Mouse (Mus musculus): Measurements from ENCODE around the gene Itga2b. TPM values are rescaled to one million over a fixed set of nuclear protein-coding genes. Genes with fewer than 3 reads are reported as not detected.

The Itga2b gene
- total RNA-seq, 2 experiments from 2014 or later = 3.0 to 4.6 TPM

- DNase-seq = peak; percentile 50 to 57
Measured at GRCm38 (mm10) chr11:102436471-102436790, 33.5 kb downstream of the Itga2b start.

- DNase-seq = peak; percentile 43 to 69
Measured at GRCm38 (mm10) chr11:102435754-102436470, 34.0 kb downstream of the Itga2b start.

DNA sequence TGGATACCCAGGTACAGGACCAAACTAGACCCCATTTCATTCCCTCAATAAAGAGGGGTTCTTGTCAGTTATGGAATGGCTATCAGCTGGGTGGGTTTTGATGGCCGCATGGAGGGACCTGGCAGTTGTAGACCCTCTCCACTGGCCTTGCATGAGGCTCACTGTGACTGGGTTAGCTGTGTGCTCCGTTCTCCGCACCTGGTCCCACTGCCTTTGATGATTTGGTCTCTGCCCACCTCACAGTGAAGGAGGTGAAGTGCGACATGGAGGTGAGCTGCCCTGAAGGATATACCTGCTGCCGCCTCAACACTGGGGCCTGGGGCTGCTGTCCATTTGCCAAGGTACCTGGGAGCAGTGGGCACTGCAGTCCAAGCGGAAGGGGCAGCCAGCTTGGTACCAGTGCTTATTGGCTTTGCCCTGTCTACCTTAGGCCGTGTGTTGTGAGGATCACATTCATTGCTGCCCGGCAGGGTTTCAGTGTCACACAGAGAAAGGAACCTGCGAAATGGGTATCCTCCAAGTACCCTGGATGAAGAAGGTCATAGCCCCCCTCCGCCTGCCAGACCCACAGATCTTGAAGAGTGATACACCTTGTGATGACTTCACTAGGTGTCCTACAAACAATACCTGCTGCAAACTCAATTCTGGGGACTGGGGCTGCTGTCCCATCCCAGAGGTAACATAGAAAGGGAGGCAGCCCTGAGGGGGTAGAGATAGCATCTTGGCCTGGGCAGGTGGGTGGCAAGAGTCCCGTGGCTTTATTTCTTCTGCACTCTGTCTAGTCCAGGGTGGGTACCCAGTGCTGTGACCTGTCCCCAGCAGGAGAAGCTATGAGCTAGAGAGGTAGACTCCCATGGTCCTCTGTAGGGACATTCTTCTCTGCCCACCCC lies 34.9 kb downstream of the Itga2b start:
- DNase-seq = no peak

- DNase-seq = peak; percentile 88 to 92
Measured at GRCm38 (mm10) chr11:102434406-102434805, 35.5 kb downstream of the Itga2b start.

GRCm38 (mm10) chr11:102433866-102434265 lies 36.1 kb downstream of the Itga2b start:
- DNase-seq = no peak

GRCm38 (mm10) chr11:102432896-102433295 lies 37.0 kb downstream of the Itga2b start:
- DNase-seq = peak; percentile 89

DNA sequence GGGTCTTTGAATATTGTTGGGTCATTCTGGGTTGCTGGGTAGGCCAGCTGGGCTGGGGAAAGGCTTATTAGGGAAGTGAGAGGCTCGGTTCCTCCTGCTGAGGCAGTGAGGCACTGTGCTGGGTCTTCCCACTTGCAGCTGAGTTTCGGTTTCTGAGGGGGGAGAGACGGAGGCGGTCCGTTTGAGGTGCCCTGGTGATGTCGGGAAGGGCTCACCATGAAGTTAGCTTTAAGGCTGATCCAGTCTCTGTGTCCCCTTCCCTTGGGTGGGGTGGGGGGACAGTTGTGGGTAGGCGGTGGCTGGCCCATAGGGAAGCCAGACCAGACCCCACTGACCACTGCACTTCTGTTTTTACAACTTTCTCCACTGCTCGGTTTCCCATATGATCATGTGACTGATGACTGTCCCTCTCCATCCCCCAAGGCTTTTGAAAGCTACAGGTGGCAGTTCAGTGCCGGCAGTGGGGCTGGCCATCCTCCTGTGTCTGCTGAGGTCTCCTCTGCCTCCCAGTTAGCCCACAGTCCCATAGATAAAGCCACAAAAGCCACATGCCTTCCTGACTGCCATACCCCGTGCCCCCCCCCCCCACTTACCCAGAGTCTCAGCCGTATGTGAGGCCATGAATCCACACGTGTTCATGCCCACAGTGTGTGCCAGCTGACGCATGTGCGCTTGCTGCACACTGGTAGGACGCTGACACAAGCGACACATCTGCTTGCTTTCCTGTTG lies 37.6 kb downstream of the Itga2b start:
- DNase-seq = no peak

- no peak for DNase-seq
Measured at GRCm38 (mm10) chr11:102431728-102432114, 38.2 kb downstream of the Itga2b start.

GRCm38 (mm10) chr11:102431018-102431645 lies 38.8 kb downstream of the Itga2b start:
- DNase-seq = peak; percentile 85 to 89

DNA sequence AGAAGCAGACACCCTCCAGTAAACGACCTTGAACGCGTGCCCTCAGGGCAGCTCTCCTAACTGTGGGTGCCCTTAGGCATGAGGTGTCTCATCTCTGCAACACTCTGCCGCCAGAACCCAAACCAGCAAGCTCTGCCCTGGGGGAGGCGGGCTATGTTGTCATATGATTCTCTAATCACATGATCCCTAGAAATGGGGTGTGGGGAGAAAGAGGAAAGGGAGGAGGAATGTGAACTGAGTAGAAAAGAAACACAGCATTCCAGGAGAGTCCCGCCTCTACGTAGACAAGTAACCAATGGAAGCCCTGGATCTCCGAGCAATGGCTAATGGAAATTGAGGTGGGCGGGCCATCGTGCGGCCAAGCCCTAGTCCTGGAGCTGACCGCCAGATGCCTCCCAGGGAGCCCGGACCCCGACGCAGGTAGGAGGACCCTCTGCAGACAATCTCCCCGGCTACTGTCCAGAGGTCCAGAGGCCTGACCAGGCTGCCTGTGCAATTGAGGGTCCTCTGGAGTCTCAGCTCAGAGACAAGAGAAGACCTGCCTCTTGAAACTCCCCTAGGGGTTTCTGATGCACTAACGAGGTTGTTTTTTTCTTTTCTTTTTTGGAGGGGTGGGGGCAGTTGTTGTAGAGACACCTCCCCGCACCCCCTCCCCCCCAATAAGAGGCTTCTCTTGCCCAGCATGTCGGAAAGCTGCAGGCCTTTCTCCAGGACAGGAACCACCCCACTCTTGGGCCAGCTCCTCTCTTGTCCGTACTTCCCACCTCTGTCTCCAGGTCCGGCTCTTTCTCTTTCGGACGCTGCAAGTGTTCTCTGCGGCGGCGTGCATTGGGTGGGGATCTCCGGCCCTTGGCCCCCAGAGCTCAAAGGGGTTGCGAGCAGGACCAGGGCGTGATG lies 39.6 kb downstream of the Itga2b start, which contains the start of gene Grn:
Gene Grn (plus strand): TSS at position 195 of the 897 bp plus-strand sequence.
- DNase-seq = peak; percentile 92

- DNase-seq = no peak
Measured at GRCm38 (mm10) chr11:102429551-102429950, 40.4 kb downstream of the Itga2b start.

GRCm38 (mm10) chr11:102428981-102429540 lies 40.9 kb downstream of the Itga2b start:
- DNase-seq = no peak

DNA sequence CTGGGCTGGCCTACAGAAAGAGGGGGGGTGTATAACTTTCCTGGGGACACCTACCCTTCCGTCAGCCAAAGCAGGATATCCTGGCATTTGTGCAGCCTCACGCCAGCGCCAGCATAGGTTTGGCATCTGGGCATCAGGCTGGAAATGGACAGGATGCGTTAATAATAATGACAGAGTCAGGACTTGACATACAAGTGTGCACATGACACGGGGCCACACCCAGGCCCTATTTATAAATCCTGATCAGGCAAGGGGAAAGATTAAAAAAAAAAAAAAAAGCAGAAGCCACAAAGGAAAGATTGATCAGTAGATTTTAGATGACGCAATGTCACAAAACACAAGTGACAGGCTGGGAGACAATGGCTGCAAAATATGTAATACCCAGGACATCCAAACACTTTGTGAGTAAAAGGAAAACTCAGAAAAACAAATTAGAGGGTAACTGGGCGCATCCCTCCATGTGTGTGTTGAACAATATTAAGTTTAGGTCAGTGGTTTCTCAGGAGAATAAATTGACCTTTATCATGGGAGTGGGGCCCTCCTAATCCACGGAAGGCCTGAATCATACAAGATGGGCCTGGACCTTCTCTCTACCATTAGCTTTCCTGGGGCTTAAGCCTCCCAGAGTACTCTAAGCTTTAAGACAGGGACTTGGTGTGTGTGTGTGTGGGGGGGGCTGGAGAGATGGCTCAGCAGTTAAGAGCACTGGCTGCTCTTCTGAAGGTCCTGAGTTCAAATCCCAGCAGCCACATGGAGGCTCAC lies 44.2 kb downstream of the Itga2b start:
- no peak for DNase-seq

GRCm38 (mm10) chr11:102424666-102425065 lies 45.3 kb downstream of the Itga2b start:
- DNase-seq = peak; percentile 62 to 64

DNA sequence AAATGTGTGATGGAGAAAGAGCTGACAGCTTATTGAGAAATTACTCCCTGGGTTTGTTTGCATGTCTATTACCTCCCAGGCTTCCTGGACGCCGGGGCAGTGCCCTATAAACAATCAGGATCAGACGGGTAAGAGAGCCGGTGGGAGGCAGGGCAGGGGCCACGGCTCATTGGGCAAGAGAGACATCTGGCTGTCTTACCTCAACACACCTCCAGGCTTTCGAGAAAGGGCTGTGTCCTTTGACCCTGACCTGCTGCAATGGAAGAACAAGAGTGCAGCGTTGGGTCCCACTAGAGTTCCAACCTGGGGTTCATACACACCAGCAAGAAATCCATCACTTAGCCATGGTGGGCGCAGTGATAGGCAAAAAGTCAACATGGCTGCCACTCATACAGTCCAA lies 48.4 kb downstream of the Itga2b start:
- DNase-seq = no peak

GRCm38 (mm10) chr11:102418887-102419286 lies 51.0 kb downstream of the Itga2b start:
- DNase-seq = peak; percentile 81 to 91

- DNase-seq = no peak
Measured at GRCm38 (mm10) chr11:102417160-102417559, 52.8 kb downstream of the Itga2b start.

GRCm38 (mm10) chr11:102415034-102415802 lies 54.7 kb downstream of the Itga2b start:
- DNase-seq = no peak

DNA sequence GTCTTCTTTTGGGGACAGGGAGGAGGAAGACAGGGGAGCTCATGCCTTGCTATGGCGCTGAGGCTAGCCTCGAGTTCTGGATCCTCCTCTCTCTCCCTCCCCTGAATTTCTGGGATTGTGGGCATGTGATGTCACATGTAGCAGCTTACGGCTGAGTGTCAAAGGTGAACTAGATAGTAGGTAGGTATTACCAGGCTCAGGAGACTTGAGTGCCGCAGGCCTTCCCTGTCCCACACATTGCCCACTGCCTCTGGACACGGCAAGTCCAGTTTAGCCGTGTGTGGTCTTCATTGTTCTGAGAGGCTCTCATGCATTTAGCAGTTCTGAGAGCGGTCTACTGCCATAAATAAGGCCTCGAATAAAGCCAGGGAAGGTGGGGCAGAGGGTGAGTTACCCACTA lies 56.9 kb downstream of the Itga2b start:
- no peak for DNase-seq
